Mouse (Mus musculus): ENCODE data around the gene Gjb1.

GRCm38 (mm10) chrX:101332031-101332374 is 44.2 kb upstream of the Gjb1 start:
- no peak for TF ChIP-seq POLR2A (IDR thresholded peaks at IDR 0.05; ENCODE audit: insufficient read depth, low read depth, low read length)
- no peak for TF ChIP-seq CTCF (IDR thresholded peaks at IDR 0.05; ENCODE audit: insufficient read depth, low read depth, low read length)
